8 mouse cellular contexts compared by ENCODE assay signal in genomic region chr9:40686421-40686899, GRCm38 (mm10). TPM values are rescaled to one million over a fixed set of nuclear protein-coding genes. Genes with fewer than 3 reads are reported as not detected.
A peak's percentile ranks its signal among the peaks of the same experiment; 100 is the strongest.
DNase-seq lines count a peak whose midpoint lies in the region; ATAC-seq and TF ChIP-seq lines count a peak whose summit lies in the region.

No protein-coding gene starts in this region.

- peak overlapping the region; percentile 84 for H3K4me3 ChIP-seq in embryonic facial prominence, embryonic 11.5 days (ENCODE audit: low read depth, low read length)
- H3K4me3 ChIP-seq in liver, postnatal 0 days (ENCODE audit: low read depth, low read length), result peak overlapping the region; percentile 46

- no peak for TF ChIP-seq CTCF in liver, postnatal 0 days (IDR thresholded peaks at IDR 0.05; ENCODE audit: low read depth)

- peak; percentile 59 for DNase-seq in kidney, postnatal 10 days
- DNase-seq in kidney, adult 9 months, result no peak
- peak; percentile 26 for DNase-seq in MN1 (ENCODE audit: low spot score)
- peak; percentile 90 for DNase-seq in embryonic facial prominence, embryonic 11.5 days (ENCODE audit: low spot score)
- peak; percentile 42 for DNase-seq in heart, postnatal 4 days
- no peak for DNase-seq in liver, postnatal 0 days
- peak; percentile 56 for DNase-seq in yolk sac, embryonic 10.5 days (ENCODE audit: low spot score)
- DNase-seq in layer of hippocampus, adult 9-11 months, result no peak

- no peaks in the 10 kb centered on the region for H3K9me3 ChIP-seq in embryonic facial prominence, embryonic 11.5 days (replicated peaks; ENCODE audit: control insufficient read depth, low read length)
- no peaks in the 10 kb centered on the region for H3K9me3 ChIP-seq in liver, postnatal 0 days (ENCODE audit: low read length)

- peak overlapping the region; percentile 99 for H3K27ac ChIP-seq in embryonic facial prominence, embryonic 11.5 days (replicated peaks; ENCODE audit: low read depth, low read length)
- H3K27ac ChIP-seq in liver, postnatal 0 days (ENCODE audit: low read depth), result no peak overlapping the region

- no peaks in the 10 kb centered on the region for H3K36me3 ChIP-seq in embryonic facial prominence, embryonic 11.5 days (replicated peaks; ENCODE audit: control insufficient read depth, insufficient read depth, low read depth, low read length)
- H3K36me3 ChIP-seq in liver, postnatal 0 days (replicated peaks; ENCODE audit: insufficient read depth, low read length), result no peaks in the 10 kb centered on the region

- WGBS in embryonic facial prominence, embryonic 11.5 days, result under 1% methylated on average over 23 of the region's 23 CpGs
- WGBS in liver, postnatal 0 days (ENCODE audit: insufficient replicate concordance), result 1% methylated on average over 23 of the region's 23 CpGs

- TF ChIP-seq EP300 in liver, postnatal 0 days (IDR thresholded peaks at IDR 0.05; ENCODE audit: low read depth), result no peak

- H3K4me2 ChIP-seq in embryonic facial prominence, embryonic 11.5 days (ENCODE audit: low read depth, low read length), result peak overlapping the region; percentile 81
- peak overlapping the region; percentile 74 for H3K4me2 ChIP-seq in liver, postnatal 0 days (ENCODE audit: low read depth, low read length)

- H3K4me1 ChIP-seq in embryonic facial prominence, embryonic 11.5 days (ENCODE audit: control insufficient read depth, insufficient read depth, low read length), result no peaks in the 10 kb centered on the region; the same call in 1 of the 2 replicates
- no peaks in the 10 kb centered on the region; the same call in 1 of the 2 replicates for H3K4me1 ChIP-seq in liver, postnatal 0 days (ENCODE audit: insufficient read depth)

- H3K27me3 ChIP-seq in embryonic facial prominence, embryonic 11.5 days (ENCODE audit: control insufficient read depth, insufficient read depth, low read length), result no peaks in the 10 kb centered on the region
- H3K27me3 ChIP-seq in liver, postnatal 0 days (ENCODE audit: insufficient read depth, low read length), result peaks cover 23% of the 10 kb centered on the region

- peak overlapping the region; percentile 97 for H3K9ac ChIP-seq in embryonic facial prominence, embryonic 11.5 days (replicated peaks; ENCODE audit: low read length)
- no peak overlapping the region; the same call in 1 of the 2 replicates for H3K9ac ChIP-seq in liver, postnatal 0 days (replicated peaks)

- peak; percentile 72 for ATAC-seq in embryonic facial prominence, embryonic 11.5 days (replicated peaks; ENCODE audit: insufficient number of reproducible peaks, low FRiP score, low TSS enrichment, low read depth)
- ATAC-seq in liver, postnatal 0 days, result no peak

RNA-seq across cellular contexts. Expression of gene Clmp, which starts 0.7 kb away (rescaled TPM):
- 59.8 and 72.3 TPM in 2 replicates for polyA plus RNA-seq in embryonic facial prominence, embryonic 11.5 days (2014; fragmentation: Nextera tagmentation; extraction: Ambion mirVana)
- total RNA-seq in heart, postnatal 4 days (2021), result 10 to 100 TPM in 1 of 2 experiments, 1 to 10 TPM in 1; 9.5 to 10.6 TPM
- polyA plus RNA-seq in liver, postnatal 0 days (2015; fragmentation: Nextera tagmentation; extraction: Ambion mirVana), result 1.8 and 1.9 TPM in 2 replicates

RNA-seq across cellular contexts. Expression of gene Gm21915, which starts 16.0 kb away (rescaled TPM):
- not detected in 2 replicates for polyA plus RNA-seq in embryonic facial prominence, embryonic 11.5 days (2014; fragmentation: Nextera tagmentation; extraction: Ambion mirVana)
- not detected for total RNA-seq in heart, postnatal 4 days (2021)
- polyA plus RNA-seq in liver, postnatal 0 days (2015; fragmentation: Nextera tagmentation; extraction: Ambion mirVana), result not detected in 2 replicates

Comparison
In these comparisons a context has a peak if more than half of its experiments do, and no peak if none do; other contexts are left out.
1. DNase-seq: peak in kidney, postnatal 10 days (single experiment), MN1 (single experiment), embryonic facial prominence, embryonic 11.5 days (single experiment), heart, postnatal 4 days (single experiment) and yolk sac, embryonic 10.5 days (single experiment); none in kidney, adult 9 months (single experiment), liver, postnatal 0 days (single experiment) and layer of hippocampus, adult 9-11 months (single experiment).
2. RNA of gene Clmp, which starts 0.7 kb away (polyA plus RNA-seq): 59.8 to 72.3 TPM in embryonic facial prominence, embryonic 11.5 days; 1.8 to 1.9 TPM in liver, postnatal 0 days; every median in the first group is over 10 times any median in the second.